Mouse (Mus musculus) hindbrain, embryonic 13.5 days (tissue): ENCODE results near the gene Pif1. TPM values are rescaled to one million over a fixed set of nuclear protein-coding genes. Genes with fewer than 3 reads are reported as not detected.
A peak's percentile ranks its signal among the peaks of the same experiment; 100 is the strongest.

Experiments used
- ATAC-seq: fragments of 200-750 bp; cut with Nextera tagmentation; 2 replicates; pipeline ENCODE4 v1.8.0; 2017; ENCODE audit warnings: moderate TSS enrichment; ENCODE audit not compliant: low FRiP score
- H3K27ac ChIP-seq: fragments of 300-500 bp; sonication (generic); 2 replicates; pipeline ENCODE4 v1.5.1; 2015; ENCODE audit warnings: inconsistent platforms, mild to moderate bottlenecking, moderate library complexity
- H3K27me3 ChIP-seq: fragments of 300-500 bp; sonication (generic); 2 replicates; pipeline ENCODE4 v1.6.1; 2015; ENCODE audit warnings: mild to moderate bottlenecking, inconsistent platforms
- H3K36me3 ChIP-seq: fragments of 300-500 bp; sonication (generic); 2 replicates; pipeline ENCODE4 v1.6.1; 2015; ENCODE audit warnings: mild to moderate bottlenecking, inconsistent platforms
- H3K4me1 ChIP-seq: fragments of 300-500 bp; sonication (generic); replicated peaks from 2 replicates; pipeline ENCODE4 v1.6.1; 2015; ENCODE audit warnings: inconsistent platforms
- H3K4me2 ChIP-seq: fragments of 300-500 bp; sonication (generic); 2 replicates; pipeline ENCODE4 v1.6.1; 2015; ENCODE audit warnings: inconsistent platforms, mild to moderate bottlenecking, moderate library complexity
- H3K4me3 ChIP-seq: fragments of 300-500 bp; sonication (generic); 2 replicates; pipeline ENCODE4 v1.5.1; 2015; ENCODE audit warnings: mild to moderate bottlenecking, inconsistent platforms
- H3K9ac ChIP-seq: fragments of 300-500 bp; sonication (generic); 2 replicates; pipeline ENCODE4 v1.6.1; 2015; ENCODE audit warnings: mild to moderate bottlenecking, inconsistent platforms
- H3K9me3 ChIP-seq: fragments of 300-500 bp; sonication (generic); 2 replicates; pipeline ENCODE4 v1.6.1; 2016; ENCODE audit warnings: inconsistent platforms
- WGBS: fragments of 180-500 bp; shearing (Covaris S2); methylation state at CpG from one replicate; pipeline ENCODE4 v1.1.7; 2015; 5-methylcytosine and 5-hydroxymethylcytosine counted together
- polyA plus RNA-seq: library from polyadenylated mRNA; unstranded; fragments of >200 nt; fragmentation: Nextera tagmentation; extraction: Ambion mirVana; gene quantifications from 2 replicates; pipeline ENCODE4 v1.2.1, GENCODE M21; 2015

Gene Pif1
- polyA plus RNA-seq, 1 experiment from 2014 or later = 3.8 TPM

- no peaks in the 10 kb centered on the region for H3K36me3 ChIP-seq
- WGBS = 39% methylated on average over 8 of the region's 9 CpGs
- peaks cover 4% of the 10 kb centered on the region; the same call in 1 of the 2 replicates for H3K4me1 ChIP-seq
- H3K4me2 ChIP-seq = no peak overlapping the region
- H3K9me3 ChIP-seq = no peaks in the 10 kb centered on the region
- no peak overlapping the region for H3K4me3 ChIP-seq
- H3K9ac ChIP-seq = 0 out of 2 replicates have a peak overlapping the region, but pooled peaks have one; percentile 2
- ATAC-seq = no peak
- no peak overlapping the region for H3K27ac ChIP-seq
- peaks cover 8% of the 10 kb centered on the region for H3K27me3 ChIP-seq
Measured at GRCm38 (mm10) chr9:65606321-65607109, 19.6 kb downstream of the Pif1 start.

- Histone ChIP-seq H3K4me3 (no peak overlapping the region), H3K27me3 (peaks cover 8% of the 10 kb centered on the region), H3K4me2 (no peak overlapping the region), H3K36me3 (no peaks in the 10 kb centered on the region), H3K4me1 (peaks cover 4% of the 10 kb centered on the region; the same call in 1 of the 2 replicates), H3K9ac (no peak overlapping the region), H3K27ac (no peak overlapping the region), H3K9me3 (no peaks in the 10 kb centered on the region)
- no peak for ATAC-seq
- WGBS = 48% methylated on average over 2 of the region's 2 CpGs
Measured at GRCm38 (mm10) chr9:65607120-65607519, 20.2 kb downstream of the Pif1 start.

- ATAC-seq = no peak
- WGBS = 86% methylated on average over 5 of the region's 5 CpGs
Measured at GRCm38 (mm10) chr9:65611969-65612486, 25.1 kb downstream of the Pif1 start.

GRCm38 (mm10) chr9:65613098-65613497, 26.1 kb downstream of the Pif1 start:
- Histone ChIP-seq H3K27ac (no peak overlapping the region), H3K4me3 (no peak overlapping the region), H3K4me1 (no peaks in the 10 kb centered on the region), H3K9ac (no peak overlapping the region), H3K36me3 (no peaks in the 10 kb centered on the region), H3K27me3 (no peaks in the 10 kb centered on the region), H3K9me3 (no peaks in the 10 kb centered on the region), H3K4me2 (no peak overlapping the region)
- ATAC-seq = no peak
- 82% methylated on average over 2 of the region's 2 CpGs for WGBS

More at GRCm38 (mm10) chr9:65611969-65612486, 25.1 kb downstream of the Pif1 start:
- H3K4me2 ChIP-seq = no peak overlapping the region
- H3K36me3 ChIP-seq = no peaks in the 10 kb centered on the region
- no peaks in the 10 kb centered on the region for H3K4me1 ChIP-seq
- H3K27ac ChIP-seq = no peak overlapping the region
- no peaks in the 10 kb centered on the region for H3K9me3 ChIP-seq
- H3K4me3 ChIP-seq = no peak overlapping the region
- no peak overlapping the region for H3K9ac ChIP-seq
- no peaks in the 10 kb centered on the region for H3K27me3 ChIP-seq

GRCm38 (mm10) chr9:65619311-65619710, 32.4 kb downstream of the Pif1 start:
- H3K27ac ChIP-seq = no peak overlapping the region
- H3K4me3 ChIP-seq = no peak overlapping the region
- no peaks in the 10 kb centered on the region for H3K36me3 ChIP-seq
- 66% methylated on average over 3 of the region's 3 CpGs for WGBS
- no peak for ATAC-seq
- no peak overlapping the region for H3K9ac ChIP-seq
- H3K9me3 ChIP-seq = no peaks in the 10 kb centered on the region
- H3K4me1 ChIP-seq = no peaks in the 10 kb centered on the region
- H3K27me3 ChIP-seq = no peaks in the 10 kb centered on the region
- no peak overlapping the region for H3K4me2 ChIP-seq

- no peak overlapping the region for H3K4me2 ChIP-seq
- H3K27ac ChIP-seq = no peak overlapping the region
- no peak overlapping the region for H3K4me3 ChIP-seq
- H3K9me3 ChIP-seq = no peaks in the 10 kb centered on the region
- H3K9ac ChIP-seq = no peak overlapping the region
- no peaks in the 10 kb centered on the region for H3K4me1 ChIP-seq
- 88% methylated on average over 4 of the region's 4 CpGs for WGBS
- no peaks in the 10 kb centered on the region for H3K36me3 ChIP-seq
- H3K27me3 ChIP-seq = peaks cover under 1% of the 10 kb centered on the region; the same call in 1 of the 2 replicates
- no peak for ATAC-seq
Measured at GRCm38 (mm10) chr9:65621196-65621595, 34.2 kb downstream of the Pif1 start.

- no peak overlapping the region for H3K4me2 ChIP-seq
- WGBS = 81% methylated on average over 2 of the region's 2 CpGs
- H3K27ac ChIP-seq = no peak overlapping the region
- H3K4me3 ChIP-seq = no peak overlapping the region
- ATAC-seq = no peak
- no peaks in the 10 kb centered on the region for H3K36me3 ChIP-seq
- peaks cover 5% of the 10 kb centered on the region; the same call in 1 of the 2 replicates for H3K27me3 ChIP-seq
- no peak overlapping the region for H3K9ac ChIP-seq
- no peaks in the 10 kb centered on the region for H3K9me3 ChIP-seq
- H3K4me1 ChIP-seq = no peaks in the 10 kb centered on the region
Measured at GRCm38 (mm10) chr9:65621666-65622065, 34.7 kb downstream of the Pif1 start.

GRCm38 (mm10) chr9:65622826-65623225, 35.9 kb downstream of the Pif1 start:
- H3K9ac ChIP-seq = no peak overlapping the region
- H3K4me2 ChIP-seq = no peak overlapping the region
- H3K27me3 ChIP-seq = peaks cover 14% of the 10 kb centered on the region
- no peak overlapping the region for H3K4me3 ChIP-seq
- H3K9me3 ChIP-seq = no peaks in the 10 kb centered on the region
- no peaks in the 10 kb centered on the region for H3K36me3 ChIP-seq
- no peak overlapping the region for H3K27ac ChIP-seq
- WGBS = 95% methylated on average over 5 of the region's 5 CpGs
- no peak for ATAC-seq
- H3K4me1 ChIP-seq = no peaks in the 10 kb centered on the region

GRCm38 (mm10) chr9:65624266-65624665, 37.3 kb downstream of the Pif1 start:
- Histone ChIP-seq H3K27me3 (peaks cover 28% of the 10 kb centered on the region), H3K4me1 (peaks cover 6% of the 10 kb centered on the region), H3K4me2 (no peak overlapping the region), H3K9me3 (no peaks in the 10 kb centered on the region), H3K36me3 (no peaks in the 10 kb centered on the region), H3K27ac (no peak overlapping the region), H3K4me3 (no peak overlapping the region), H3K9ac (no peak overlapping the region)
- no peak for ATAC-seq
- WGBS = 78% methylated on average over 2 of the region's 2 CpGs

GRCm38 (mm10) chr9:65629025-65629766, 42.2 kb downstream of the Pif1 start, which contains the start of gene Rbpms2:
Rbpms2 (plus strand) TSS chr9:65629648.
- whole genome bisulfite sequencing = 2% methylated on average over 40 of the region's 40 CpGs
- peaks cover 70% of the 10 kb centered on the region for H3K27me3 ChIP-seq

GRCm38 (mm10) chr9:65629767-65630630, 43.0 kb downstream of the Pif1 start:
- Histone ChIP-seq H3K4me1 (peaks cover 27% of the 10 kb centered on the region), H3K27me3 (peaks cover 70% of the 10 kb centered on the region), H3K36me3 (no peaks in the 10 kb centered on the region), H3K9ac (peak overlapping the region; percentile 78), H3K4me3 (peak overlapping the region; percentile 68), H3K9me3 (no peaks in the 10 kb centered on the region), H3K4me2 (peak overlapping the region; percentile 93), H3K27ac (no peak overlapping the region)
- 0% methylated on average over 39 of the region's 83 CpGs for WGBS
- peak; percentile 86 for ATAC-seq

More at GRCm38 (mm10) chr9:65629025-65629766, 42.2 kb downstream of the Pif1 start, which contains the start of gene Rbpms2:
- Histone ChIP-seq H3K9ac (peak within 1 kb of the TSS; percentile 78), H3K4me1 (peaks cover 27% of the 10 kb centered on the region), H3K36me3 (no peaks in the 10 kb centered on the region), H3K9me3 (no peaks in the 10 kb centered on the region), H3K4me3 (peak within 1 kb of the TSS; percentile 68), H3K4me2 (peak within 1 kb of the TSS; percentile 93), H3K27ac (no peak within 1 kb of the TSS)
- no peak for ATAC-seq
